Mouse (Mus musculus) limb, embryonic 14.5 days (tissue): Measurements from ENCODE around the gene Impdh2. TPM values are rescaled to one million over a fixed set of nuclear protein-coding genes. Genes with fewer than 3 reads are reported as not detected.

Experiments used
- ATAC-seq: fragments of 200-750 bp; cut with Nextera tagmentation; 2 replicates; pipeline ENCODE4 v1.8.0; 2017; ENCODE audit warnings: low read depth, moderate number of reproducible peaks, moderate TSS enrichment; ENCODE audit not compliant: low FRiP score
- DNase-seq: peaks from one replicate; pipeline ENCODE4 v3.0.0-alpha.2; 2015; ENCODE audit warnings: low spot score
- H3K27ac ChIP-seq: fragments of 300-500 bp; sonication (generic); replicated peaks from 2 replicates; pipeline ENCODE4 v1.5.1; 2014; ENCODE audit warnings: low read depth, mild to moderate bottlenecking, low read length, moderate library complexity, mixed read lengths
- H3K27me3 ChIP-seq: fragments of 300-500 bp; sonication (generic); 2 replicates; pipeline ENCODE4 v1.6.1; 2014; ENCODE audit warnings: low read length, mixed read lengths; ENCODE audit not compliant: control insufficient read depth, insufficient read depth
- H3K36me3 ChIP-seq: fragments of 300-500 bp; sonication (generic); 2 replicates; pipeline ENCODE4 v1.6.1; 2014; ENCODE audit warnings: mild to moderate bottlenecking, low read length, moderate library complexity, mixed read lengths; ENCODE audit not compliant: control insufficient read depth, insufficient read depth
- H3K4me1 ChIP-seq: fragments of 300-500 bp; sonication (generic); 2 replicates; pipeline ENCODE4 v1.6.1; 2014; ENCODE audit warnings: antibody characterized with exemption, low read length, mixed read lengths; ENCODE audit not compliant: control insufficient read depth, insufficient read depth
- H3K4me2 ChIP-seq: fragments of 300-500 bp; sonication (generic); replicated peaks from 2 replicates; pipeline ENCODE4 v1.6.1; 2014; ENCODE audit warnings: low read depth, mild to moderate bottlenecking, low read length, moderate library complexity; ENCODE audit not compliant: severe bottlenecking
- H3K4me3 ChIP-seq: fragments of 300-500 bp; sonication (generic); replicated peaks from 2 replicates; pipeline ENCODE4 v1.5.1; 2014; ENCODE audit warnings: low read length
- H3K9ac ChIP-seq: fragments of 300-500 bp; sonication (generic); 2 replicates; pipeline ENCODE4 v1.6.1; 2014; ENCODE audit warnings: mild to moderate bottlenecking, low read depth, low read length, moderate library complexity; ENCODE audit not compliant: severe bottlenecking
- H3K9me3 ChIP-seq: fragments of 300-500 bp; sonication (generic); 2 replicates; pipeline ENCODE4 v1.6.1; 2016; ENCODE audit warnings: low read length; ENCODE audit not compliant: control insufficient read depth
- POLR2A ChIP-seq: fragments of 200-500 bp; IDR thresholded peaks from 2 replicates; pipeline ENCODE4 v1.8.0; 2012; ENCODE audit warnings: inconsistent platforms, mild to moderate bottlenecking, moderate library complexity, borderline replicate concordance; ENCODE audit not compliant: insufficient read depth, insufficient read length; ENCODE audit errors: extremely low read depth
- WGBS: fragments of 180-500 bp; shearing (Covaris S2); extraction: QIAGEN DNeasy Blood & Tissue Kit; methylation state at CpG from one replicate; pipeline ENCODE4 v1.1.7; 2014; 5-methylcytosine and 5-hydroxymethylcytosine counted together
- polyA plus RNA-seq, 2 experiments: library from polyadenylated mRNA; depleted of rRNA in 1 of 2; stranded (reverse) in 1 of 2; unstranded in 1 of 2; fragments of >200 nt; fragmentation: Nextera tagmentation in 1 of 2; extraction: Ambion mirVana in 1 of 2; gene quantifications; 2 replicates each; pipeline versions ENCODE4 v1.2.1 to v1.2.3; 2012 to 2014

The Impdh2 gene
- polyA plus RNA-seq, 2 experiments: 184 to 208 TPM

DNA sequence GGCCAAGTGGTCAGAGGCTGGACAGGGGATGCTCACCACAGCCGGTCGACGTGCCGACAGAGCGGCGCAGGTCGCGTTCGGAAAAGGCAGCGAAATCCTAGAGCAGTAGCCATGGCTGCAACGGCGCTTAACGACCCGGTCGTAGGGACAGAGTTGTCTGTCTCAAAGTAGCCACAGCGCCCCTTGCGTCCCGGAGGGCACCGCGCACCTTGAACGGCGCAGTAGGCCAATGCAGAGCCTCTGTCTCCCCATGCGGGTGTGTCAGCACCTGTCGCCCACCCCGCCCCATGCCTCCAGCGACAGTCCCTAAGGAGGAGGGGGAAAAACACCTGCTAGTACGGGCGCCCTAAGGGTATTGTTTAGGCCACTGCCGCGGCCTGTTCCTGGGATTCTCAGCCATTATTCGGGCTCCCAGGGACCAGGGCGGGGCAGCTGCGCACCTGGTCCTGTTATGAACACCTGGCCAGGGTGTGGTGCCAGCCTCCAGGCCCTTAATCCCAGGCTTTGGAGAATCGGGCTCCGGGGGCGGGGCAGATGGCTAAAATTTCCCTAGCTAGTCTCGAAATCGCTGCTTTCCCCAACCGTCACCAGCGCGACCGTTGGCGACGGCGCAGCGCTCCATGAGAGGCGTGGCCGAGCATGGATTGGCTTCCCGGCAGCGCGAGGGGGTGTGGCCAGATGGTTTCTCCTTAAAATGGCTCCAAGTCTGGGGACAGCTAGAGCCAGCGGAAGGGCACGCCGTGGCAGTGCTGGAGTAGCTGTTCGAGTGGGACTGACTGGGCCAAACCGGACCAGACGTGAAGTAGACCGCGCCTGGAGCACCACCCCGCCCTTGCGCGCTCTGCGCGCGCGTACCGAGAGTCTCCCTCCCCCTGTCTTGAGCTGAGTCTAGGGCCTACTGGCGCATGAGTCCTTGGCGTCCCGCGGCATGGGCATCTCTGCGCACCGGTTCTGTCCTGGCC is 7.0 kb downstream of the Impdh2 start, which contains the start of gene Ndufaf3:
Gene Ndufaf3 (minus strand): TSS at position 620 of the 962 bp plus-strand sequence.
- Histone ChIP-seq H3K36me3 (peaks cover 48% of the 10 kb centered on the region), H3K9me3 (no peaks in the 10 kb centered on the region), H3K27ac (peak within 1 kb of the TSS; percentile 75), H3K4me2 (peak within 1 kb of the TSS; percentile 83), H3K27me3 (no peaks in the 10 kb centered on the region), H3K4me1 (peaks cover 16% of the 10 kb centered on the region), H3K4me3 (peak within 1 kb of the TSS; percentile 67), H3K9ac (peak within 1 kb of the TSS; percentile 74)
- DNase-seq: peak; percentile 96
- under 1% methylated on average over 67 of the region's 73 CpGs for WGBS
- peak; percentile 58; the same call in 1 of the 2 replicates for TF ChIP-seq POLR2A
- ATAC-seq: peak; percentile 87

DNA sequence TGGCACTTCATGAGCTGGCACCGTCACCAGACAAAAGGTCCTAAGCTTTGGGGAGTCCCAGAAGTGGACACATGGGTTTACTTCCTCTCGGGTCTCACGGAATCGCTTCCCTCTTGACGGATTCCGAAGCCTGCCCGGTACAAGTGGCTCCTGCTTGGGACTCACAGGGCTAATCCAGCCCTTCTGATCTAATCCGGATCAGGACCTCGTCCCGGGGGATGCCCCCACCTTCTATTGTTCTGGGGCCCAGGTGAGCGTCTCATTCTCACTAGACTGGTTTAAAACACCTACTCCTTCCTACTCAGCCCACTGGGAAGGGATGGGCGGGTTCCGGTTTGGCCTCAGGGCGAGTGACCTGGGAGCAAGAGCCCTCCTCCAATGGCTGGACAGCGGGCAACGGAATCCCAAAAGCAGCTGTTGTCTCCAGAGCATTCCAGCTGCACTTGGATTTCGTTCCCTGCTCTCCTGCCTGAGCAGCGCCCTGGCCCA is 7.9 kb downstream of the Impdh2 start:
- Histone ChIP-seq H3K27me3 (no peaks in the 10 kb centered on the region), H3K4me2 (peak overlapping the region; percentile 83), H3K9me3 (no peaks in the 10 kb centered on the region), H3K9ac (peak overlapping the region; percentile 74), H3K4me1 (peaks cover 16% of the 10 kb centered on the region), H3K4me3 (peak overlapping the region; percentile 67), H3K36me3 (peaks cover 49% of the 10 kb centered on the region), H3K27ac (peak overlapping the region; percentile 75)
- TF ChIP-seq POLR2A: no peak
- no peak for DNase-seq
- 11% methylated on average over 18 of the region's 18 CpGs for WGBS
- no peak for ATAC-seq

DNA sequence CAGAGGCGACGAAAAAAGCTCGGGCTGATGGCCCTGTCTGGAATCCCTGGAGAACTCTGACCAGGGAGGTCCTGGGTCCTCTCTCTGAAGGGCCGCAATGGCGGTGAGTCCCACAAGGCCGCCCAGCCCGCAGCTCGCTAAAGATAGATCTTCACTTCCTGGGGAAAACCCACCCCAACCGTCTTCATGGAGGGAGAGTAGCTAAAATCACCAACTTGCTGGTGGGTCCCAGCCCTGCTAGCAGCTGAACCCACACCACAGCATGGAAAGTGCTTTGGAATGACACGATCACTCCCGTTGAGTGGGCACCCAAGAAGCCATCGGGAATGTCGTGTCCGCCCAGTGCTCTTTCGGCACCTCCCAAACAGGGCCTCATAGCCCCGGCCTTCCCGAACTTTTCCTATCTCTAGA is 8.4 kb downstream of the Impdh2 start:
- no peak for TF ChIP-seq POLR2A
- DNase-seq (no peak), ATAC-seq (no peak)
- WGBS: 86% methylated on average over 17 of the region's 17 CpGs
- Histone ChIP-seq H3K4me1 (peaks cover 16% of the 10 kb centered on the region), H3K9ac (peak overlapping the region; percentile 74; the same call in 1 of the 2 replicates), H3K36me3 (peaks cover 49% of the 10 kb centered on the region), H3K27ac (0 out of 2 replicates have a peak overlapping the region, but pooled peaks have one; percentile 75), H3K4me2 (peak overlapping the region; percentile 83), H3K9me3 (no peaks in the 10 kb centered on the region), H3K27me3 (no peaks in the 10 kb centered on the region), H3K4me3 (peak overlapping the region; percentile 67; the same call in 1 of the 2 replicates)

DNA sequence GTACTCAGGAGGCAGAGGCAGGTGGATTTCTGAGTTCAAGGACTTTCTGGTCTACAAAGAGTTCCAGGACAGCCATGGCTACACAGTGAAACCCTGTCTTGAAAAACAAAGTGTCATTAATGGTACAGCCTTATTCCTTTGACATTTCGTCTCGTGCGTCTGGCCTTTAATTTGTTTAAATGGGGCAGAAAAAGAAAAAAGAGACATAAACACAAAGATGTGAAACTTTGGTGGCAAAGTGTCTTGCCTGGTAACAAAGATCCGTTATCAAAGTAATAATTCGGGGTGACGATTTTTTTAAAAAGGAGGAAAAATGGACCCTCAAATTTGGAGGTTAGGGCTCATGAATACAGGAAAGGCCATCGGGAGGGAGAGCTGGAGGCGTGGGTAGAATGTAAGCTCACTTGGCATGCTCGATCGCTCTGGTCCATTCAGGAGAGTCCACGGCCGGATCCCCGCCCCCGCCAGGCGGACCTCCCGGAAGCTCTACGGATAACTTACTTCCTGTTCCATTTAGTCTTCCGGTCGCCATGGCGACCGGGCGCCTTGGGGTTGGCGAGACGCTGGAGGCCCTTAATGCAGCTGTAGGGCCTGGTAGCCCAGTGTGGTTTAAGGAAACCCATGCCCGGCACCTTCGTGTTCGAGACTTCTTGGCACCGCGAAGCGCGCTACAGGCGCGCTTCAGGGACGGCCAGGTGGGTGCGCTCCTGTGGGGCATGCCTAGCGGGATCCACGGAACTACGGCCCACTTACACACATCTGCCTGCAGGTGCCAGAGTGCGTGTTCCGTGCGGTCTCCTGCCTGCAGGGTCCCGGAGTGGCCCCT is 9.5 kb downstream of the Impdh2 start, which contains the start of gene Dalrd3:
Gene Dalrd3 (plus strand): TSS at position 506 of the 826 bp plus-strand sequence.
- peak within 1 kb of the TSS; percentile 99 for H3K4me2 ChIP-seq
- DNase-seq (peak; percentile 97), ATAC-seq (peak; percentile 70)
- H3K9me3 ChIP-seq: no peaks in the 10 kb centered on the region
- H3K9ac ChIP-seq: peak within 1 kb of the TSS; percentile 63
- H3K4me1 ChIP-seq: peaks cover 16% of the 10 kb centered on the region
- peak within 1 kb of the TSS; percentile 62 for H3K4me3 ChIP-seq
- peak within 1 kb of the TSS; percentile 67; the same call in 1 of the 2 replicates for H3K27ac ChIP-seq
- TF ChIP-seq POLR2A: no peak
- H3K36me3 ChIP-seq: peaks cover 48% of the 10 kb centered on the region
- 7% methylated on average over 35 of the region's 42 CpGs for WGBS
- H3K27me3 ChIP-seq: no peaks in the 10 kb centered on the region
